Mouse (Mus musculus) intestine, postnatal 0 days (tissue): ENCODE results near the gene Tbcb. TPM values are rescaled to one million over a fixed set of nuclear protein-coding genes. Genes with fewer than 3 reads are reported as not detected.

Experiments
- ATAC-seq: fragments of 200-750 bp; cut with Nextera tagmentation; 2 replicates; pipeline ENCODE4 v1.8.0; 2017; ENCODE audit warnings: mild to moderate bottlenecking, moderate TSS enrichment, moderate library complexity
- H3K27ac ChIP-seq: fragments of 300-500 bp; sonication (generic); 2 replicates; pipeline ENCODE4 v1.5.1; 2014; ENCODE audit warnings: mild to moderate bottlenecking, low read depth, low read length, moderate library complexity
- H3K27me3 ChIP-seq: fragments of 300-500 bp; sonication (generic); replicated peaks from 2 replicates; pipeline ENCODE4 v1.6.1; 2014; ENCODE audit warnings: low read length, mixed read lengths; ENCODE audit not compliant: control insufficient read depth, insufficient read depth
- H3K36me3 ChIP-seq: fragments of 300-500 bp; sonication (generic); 2 replicates; pipeline ENCODE4 v1.6.1; 2014; ENCODE audit warnings: mild to moderate bottlenecking, moderate library complexity; ENCODE audit not compliant: control insufficient read depth, insufficient read depth
- H3K4me1 ChIP-seq: fragments of 300-500 bp; sonication (generic); replicated peaks from 2 replicates; pipeline ENCODE4 v1.6.1; 2014; ENCODE audit warnings: antibody characterized with exemption, low read length, mixed read lengths; ENCODE audit not compliant: control insufficient read depth, insufficient read depth
- H3K4me2 ChIP-seq: fragments of 300-500 bp; sonication (generic); replicated peaks from 2 replicates; pipeline ENCODE4 v1.6.1; 2014; ENCODE audit warnings: low read depth, mild to moderate bottlenecking, moderate library complexity
- H3K4me3 ChIP-seq: fragments of 300-500 bp; sonication (generic); 2 replicates; pipeline ENCODE4 v1.5.1; 2014; ENCODE audit warnings: low read depth, low read length
- H3K9ac ChIP-seq: fragments of 300-500 bp; sonication (generic); 2 replicates; pipeline ENCODE4 v1.6.1; 2014; ENCODE audit warnings: mild to moderate bottlenecking, low read depth, low read length
- H3K9me3 ChIP-seq: fragments of 300-500 bp; sonication (generic); 2 replicates; pipeline ENCODE4 v1.6.1; 2016; ENCODE audit warnings: mixed run types; ENCODE audit not compliant: control insufficient read depth
- CTCF ChIP-seq: sonication (generic); IDR thresholded peaks from 2 replicates; pipeline ENCODE4 v1.5.1; 2016; ENCODE audit warnings: low read depth, mild to moderate bottlenecking, control low read depth, antibody characterized with exemption, moderate library complexity
- WGBS: fragments of 180-500 bp; shearing (Covaris S2); extraction: QIAGEN DNeasy Blood & Tissue Kit; methylation state at CpG from one replicate; pipeline ENCODE4 v1.1.7; 2014; 5-methylcytosine and 5-hydroxymethylcytosine counted together
- polyA plus RNA-seq: library from polyadenylated mRNA; unstranded; fragments of >200 nt; fragmentation: Nextera tagmentation; extraction: Ambion mirVana; gene quantifications from 2 replicates; pipeline ENCODE4 v1.2.1, GENCODE M21; 2015

Tbcb gene
- polyA plus RNA-seq, 1 experiment from 2014 or later = 160 TPM

DNA sequence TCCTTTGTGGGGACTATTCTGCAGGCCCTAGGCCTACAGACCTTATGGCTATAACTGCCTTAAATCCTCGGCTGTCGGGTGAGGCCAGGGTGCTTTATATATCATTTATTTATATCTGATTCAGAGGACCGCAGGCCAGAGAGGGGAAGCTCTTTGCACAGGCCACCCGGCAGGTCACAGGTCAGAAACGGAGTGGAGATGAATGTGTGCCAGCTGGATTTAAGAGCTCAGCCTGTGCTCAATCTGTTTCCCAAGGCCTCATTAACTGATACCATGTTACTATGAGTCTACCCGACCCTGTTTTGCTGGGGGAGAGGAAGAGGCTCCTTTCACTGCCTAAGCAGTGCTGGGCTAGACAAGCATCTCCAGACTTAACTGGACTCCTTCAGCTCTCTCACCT, 42.3 kb upstream of the Tbcb start:
- Histone ChIP-seq H3K9ac (no peak overlapping the region), H3K36me3 (peaks cover 16% of the 10 kb centered on the region), H3K4me3 (no peak overlapping the region), H3K9me3 (no peaks in the 10 kb centered on the region), H3K4me2 (no peak overlapping the region), H3K27me3 (no peaks in the 10 kb centered on the region), H3K27ac (no peak overlapping the region), H3K4me1 (no peaks in the 10 kb centered on the region)
- TF ChIP-seq CTCF = no peak
- 65% methylated on average over 6 of the region's 6 CpGs for WGBS
- ATAC-seq = no peak

DNA sequence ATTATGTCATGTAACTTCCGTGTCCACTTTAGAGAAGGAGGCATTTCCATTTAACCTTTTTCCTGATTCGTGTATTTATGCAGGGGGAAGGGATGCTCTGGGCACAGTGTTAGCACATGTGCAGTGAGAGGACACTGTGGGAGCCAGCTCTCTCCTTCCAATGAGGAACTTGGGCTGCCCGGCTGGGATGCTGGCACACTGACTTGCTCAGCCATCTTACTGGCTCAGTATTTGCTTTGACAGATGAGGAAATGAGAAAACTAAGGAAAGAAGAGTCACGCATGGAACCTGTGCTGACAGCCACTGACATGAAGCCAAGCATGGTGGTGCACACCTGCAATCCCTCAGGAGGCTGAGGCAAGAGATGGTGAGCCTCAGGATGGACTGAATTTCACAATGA, 37.6 kb upstream of the Tbcb start:
- no peak for ATAC-seq
- 86% methylated on average over 4 of the region's 4 CpGs for WGBS
- Histone ChIP-seq H3K9ac (no peak overlapping the region), H3K27me3 (no peaks in the 10 kb centered on the region), H3K9me3 (no peaks in the 10 kb centered on the region), H3K36me3 (peaks cover 34% of the 10 kb centered on the region), H3K4me3 (no peak overlapping the region), H3K4me2 (no peak overlapping the region), H3K4me1 (no peaks in the 10 kb centered on the region), H3K27ac (no peak overlapping the region)
- TF ChIP-seq CTCF = no peak

GRCm38 (mm10) chr7:30266780-30267179, 34.7 kb upstream of the Tbcb start:
- WGBS = 79% methylated on average over 3 of the region's 3 CpGs
- H3K27ac ChIP-seq = no peak overlapping the region
- H3K4me2 ChIP-seq = no peak overlapping the region
- peaks cover 44% of the 10 kb centered on the region for H3K36me3 ChIP-seq
- no peak overlapping the region for H3K9ac ChIP-seq
- ATAC-seq = no peak
- H3K27me3 ChIP-seq = no peaks in the 10 kb centered on the region
- no peaks in the 10 kb centered on the region for H3K4me1 ChIP-seq
- H3K4me3 ChIP-seq = no peak overlapping the region
- TF ChIP-seq CTCF = no peak
- H3K9me3 ChIP-seq = no peaks in the 10 kb centered on the region

DNA sequence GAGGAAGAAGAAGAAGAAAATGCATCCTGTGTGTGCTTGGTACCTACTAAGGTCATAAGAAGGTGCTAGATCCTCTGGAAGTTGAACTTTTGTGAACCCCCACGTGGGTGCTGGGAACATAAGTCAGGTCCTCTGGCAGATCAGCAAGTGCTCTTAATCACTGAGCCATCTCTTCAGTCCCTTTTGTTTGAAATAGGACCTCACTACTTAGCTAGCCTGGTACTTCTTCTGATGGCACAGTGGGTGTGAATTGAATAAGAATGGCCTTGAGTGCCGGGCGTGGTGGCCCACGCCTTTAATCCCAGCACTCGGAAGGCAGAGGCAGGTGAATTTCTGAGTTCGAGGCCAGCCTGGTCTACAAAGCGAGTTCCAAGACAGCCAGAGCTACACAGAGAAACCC, 33.9 kb upstream of the Tbcb start:
- no peak overlapping the region for H3K9ac ChIP-seq
- peaks cover 44% of the 10 kb centered on the region for H3K36me3 ChIP-seq
- no peaks in the 10 kb centered on the region for H3K4me1 ChIP-seq
- H3K27me3 ChIP-seq = no peaks in the 10 kb centered on the region
- H3K27ac ChIP-seq = no peak overlapping the region
- TF ChIP-seq CTCF = no peak
- 87% methylated on average over 7 of the region's 7 CpGs for WGBS
- H3K4me2 ChIP-seq = no peak overlapping the region
- H3K4me3 ChIP-seq = no peak overlapping the region
- no peaks in the 10 kb centered on the region for H3K9me3 ChIP-seq
- ATAC-seq = no peak

GRCm38 (mm10) chr7:30265531-30265930, 33.5 kb upstream of the Tbcb start:
- WGBS = 90% methylated on average over 5 of the region's 5 CpGs
- Histone ChIP-seq H3K36me3 (peaks cover 41% of the 10 kb centered on the region), H3K27me3 (no peaks in the 10 kb centered on the region), H3K4me2 (no peak overlapping the region), H3K4me3 (no peak overlapping the region), H3K27ac (no peak overlapping the region), H3K9me3 (no peaks in the 10 kb centered on the region), H3K4me1 (no peaks in the 10 kb centered on the region), H3K9ac (no peak overlapping the region)
- no peak for TF ChIP-seq CTCF
- no peak for ATAC-seq

- TF ChIP-seq CTCF = no peak
- Histone ChIP-seq H3K27me3 (no peaks in the 10 kb centered on the region), H3K9ac (no peak overlapping the region), H3K4me3 (no peak overlapping the region), H3K4me2 (no peak overlapping the region), H3K9me3 (no peaks in the 10 kb centered on the region), H3K4me1 (no peaks in the 10 kb centered on the region), H3K36me3 (peaks cover 39% of the 10 kb centered on the region), H3K27ac (no peak overlapping the region)
- no peak for ATAC-seq
- 56% methylated on average over 2 of the region's 2 CpGs for WGBS
Observed at GRCm38 (mm10) chr7:30265041-30265440, 33.0 kb upstream of the Tbcb start.
